Mouse (Mus musculus) neural tube, embryonic 15.5 days (tissue): ENCODE measurements around the gene Zdhhc7. TPM values are rescaled to one million over a fixed set of nuclear protein-coding genes. Genes with fewer than 3 reads are reported as not detected.

Experiments
- ATAC-seq: fragments of 200-750 bp; cut with Nextera tagmentation; 2 replicates; pipeline ENCODE4 v1.8.0; 2017; ENCODE audit warnings: mild to moderate bottlenecking, moderate TSS enrichment, moderate library complexity; ENCODE audit not compliant: low FRiP score
- H3K27ac ChIP-seq: fragments of 300-500 bp; sonication (generic); replicated peaks from 2 replicates; pipeline ENCODE4 v1.5.1; 2015; ENCODE audit warnings: mild to moderate bottlenecking, inconsistent platforms
- H3K27me3 ChIP-seq: fragments of 300-500 bp; sonication (generic); replicated peaks from 2 replicates; pipeline ENCODE4 v1.6.1; 2015; ENCODE audit warnings: inconsistent platforms
- H3K36me3 ChIP-seq: fragments of 300-500 bp; sonication (generic); 2 replicates; pipeline ENCODE4 v1.6.1; 2015; ENCODE audit warnings: inconsistent platforms
- H3K4me1 ChIP-seq: fragments of 300-500 bp; sonication (generic); 2 replicates; pipeline ENCODE4 v1.6.1; 2015; ENCODE audit warnings: inconsistent platforms
- H3K4me2 ChIP-seq: fragments of 300-500 bp; sonication (generic); 2 replicates; pipeline ENCODE4 v1.6.1; 2015; ENCODE audit warnings: inconsistent platforms, mild to moderate bottlenecking, moderate library complexity
- H3K4me3 ChIP-seq: fragments of 300-500 bp; sonication (generic); replicated peaks from 2 replicates; pipeline ENCODE4 v1.5.1; 2015; ENCODE audit warnings: mild to moderate bottlenecking, inconsistent platforms
- H3K9ac ChIP-seq: fragments of 300-500 bp; sonication (generic); replicated peaks from 2 replicates; pipeline ENCODE4 v1.6.1; 2015; ENCODE audit warnings: mild to moderate bottlenecking, inconsistent platforms
- H3K9me3 ChIP-seq: fragments of 300-500 bp; sonication (generic); replicated peaks from 2 replicates; pipeline ENCODE4 v1.6.1; 2016; ENCODE audit warnings: inconsistent platforms
- WGBS: fragments of 180-500 bp; shearing (Covaris S2); methylation state at CpG from one replicate; pipeline ENCODE4 v1.1.7; 2015; ENCODE audit warnings: mixed read lengths; 5-methylcytosine and 5-hydroxymethylcytosine counted together
- polyA plus RNA-seq: library from polyadenylated mRNA; unstranded; fragments of >200 nt; fragmentation: Nextera tagmentation; extraction: Ambion mirVana; gene quantifications from 2 replicates; pipeline ENCODE4 v1.2.1, GENCODE M21; 2015

Gene Zdhhc7
- polyA plus RNA-seq, 1 experiment from 2014 or later, result 26.9 TPM

GRCm38 (mm10) chr8:120045471-120045870 lies 55.8 kb downstream of the Zdhhc7 start:
- WGBS, result 67% methylated on average over 5 of the region's 5 CpGs
- H3K9me3 ChIP-seq, result no peaks in the 10 kb centered on the region
- ATAC-seq, result no peak
- no peaks in the 10 kb centered on the region for H3K36me3 ChIP-seq
- no peak overlapping the region for H3K27ac ChIP-seq
- H3K4me3 ChIP-seq, result no peak overlapping the region
- no peak overlapping the region for H3K4me2 ChIP-seq
- H3K4me1 ChIP-seq, result no peaks in the 10 kb centered on the region
- no peaks in the 10 kb centered on the region for H3K27me3 ChIP-seq
- H3K9ac ChIP-seq, result no peak overlapping the region

DNA sequence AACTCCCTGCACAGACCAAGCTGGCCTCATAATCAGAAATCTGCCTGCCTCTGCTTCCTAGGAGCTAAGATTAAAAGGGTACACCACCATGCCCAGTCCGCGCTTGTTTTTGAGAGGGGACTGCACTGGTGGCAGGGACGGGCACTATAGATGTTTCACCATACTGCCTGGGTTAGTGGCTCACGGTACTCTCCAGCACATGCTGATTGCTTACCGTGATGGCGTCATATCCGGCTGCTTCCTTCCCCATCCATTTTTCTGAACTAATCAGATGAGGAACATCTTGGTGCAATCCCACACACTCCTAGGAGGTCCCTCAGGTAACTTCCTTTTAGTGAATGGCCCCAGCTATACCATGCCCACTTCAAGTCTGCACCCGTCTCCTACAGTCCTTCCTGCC lies 56.4 kb downstream of the Zdhhc7 start:
- Histone ChIP-seq H3K4me3 (no peak overlapping the region), H3K27ac (no peak overlapping the region), H3K9ac (no peak overlapping the region), H3K4me2 (no peak overlapping the region), H3K9me3 (no peaks in the 10 kb centered on the region), H3K27me3 (no peaks in the 10 kb centered on the region), H3K4me1 (no peaks in the 10 kb centered on the region), H3K36me3 (no peaks in the 10 kb centered on the region)
- WGBS, result 86% methylated on average over 8 of the region's 8 CpGs
- no peak for ATAC-seq

- ATAC-seq, result no peak
These were observed 58.6 kb downstream of the Zdhhc7 start for GRCm38 (mm10) chr8:120042542-120043312.

DNA sequence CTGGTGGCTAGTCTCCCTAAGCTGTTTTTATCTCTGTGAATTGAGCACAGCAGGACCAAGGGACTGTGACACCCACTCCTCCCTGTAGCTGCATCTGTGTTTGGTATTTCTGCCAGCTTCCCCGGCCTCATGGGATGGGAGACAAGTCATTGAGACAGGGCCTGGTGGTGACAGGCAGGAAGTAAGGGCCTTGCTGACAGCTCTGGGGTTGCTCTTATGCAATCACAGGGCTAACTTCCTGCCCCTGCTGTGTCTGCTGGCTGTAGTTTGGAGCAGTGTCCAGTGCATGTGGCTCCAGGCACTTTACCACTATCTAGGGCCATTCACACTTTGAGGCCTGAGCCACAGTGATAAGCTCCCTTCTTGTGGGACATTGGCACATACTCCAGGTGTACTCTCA lies 60.4 kb downstream of the Zdhhc7 start:
- Histone ChIP-seq H3K27ac (no peak overlapping the region), H3K4me1 (no peaks in the 10 kb centered on the region)
- ATAC-seq, result no peak

More at GRCm38 (mm10) chr8:120042542-120043312, 58.6 kb downstream of the Zdhhc7 start:
- Histone ChIP-seq H3K36me3 (no peaks in the 10 kb centered on the region), H3K4me2 (no peak overlapping the region), H3K9me3 (no peaks in the 10 kb centered on the region), H3K4me3 (no peak overlapping the region), H3K4me1 (no peaks in the 10 kb centered on the region), H3K27me3 (no peaks in the 10 kb centered on the region), H3K9ac (no peak overlapping the region), H3K27ac (no peak overlapping the region)
- WGBS, result 88% methylated on average over 10 of the region's 10 CpGs

DNA sequence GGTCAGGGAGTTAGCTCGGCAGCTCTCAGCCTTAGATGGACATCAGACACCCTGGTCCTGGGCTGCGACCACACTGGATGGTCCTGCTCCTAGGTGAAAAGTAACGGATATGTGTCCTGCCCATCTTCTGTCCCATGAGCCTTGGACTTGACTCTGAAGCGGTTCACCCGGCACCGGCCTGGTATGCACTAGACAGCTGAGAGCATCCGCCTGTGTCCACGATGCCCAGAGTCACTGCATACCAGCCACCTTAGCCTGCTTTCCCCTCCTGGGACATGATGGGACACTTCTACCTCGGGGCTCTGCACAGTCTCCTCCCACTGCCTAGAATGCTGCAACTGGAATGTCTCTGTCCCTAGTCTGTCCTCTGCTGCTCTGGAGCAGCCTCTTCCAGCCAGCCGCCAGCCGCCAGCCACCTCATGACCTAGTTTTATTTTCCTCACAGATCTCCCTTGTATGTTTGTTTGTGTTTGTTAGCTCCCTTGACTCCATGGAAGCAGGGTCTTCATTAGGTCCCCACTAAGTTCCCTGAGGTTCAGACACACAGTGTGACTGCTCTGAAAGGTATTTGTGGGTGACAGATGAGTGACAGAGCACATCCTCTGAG lies 61.9 kb downstream of the Zdhhc7 start:
- H3K4me2 ChIP-seq, result no peak overlapping the region
- H3K9ac ChIP-seq, result no peak overlapping the region
- H3K4me1 ChIP-seq, result no peaks in the 10 kb centered on the region
- H3K4me3 ChIP-seq, result no peak overlapping the region
- 86% methylated on average over 11 of the region's 11 CpGs for WGBS
- H3K27me3 ChIP-seq, result no peaks in the 10 kb centered on the region
- no peaks in the 10 kb centered on the region for H3K9me3 ChIP-seq
- no peak overlapping the region for H3K27ac ChIP-seq
- ATAC-seq, result no peak
- H3K36me3 ChIP-seq, result no peaks in the 10 kb centered on the region

More for the DNA sequence above, 60.4 kb downstream of the Zdhhc7 start:
- Histone ChIP-seq H3K4me2 (no peak overlapping the region), H3K4me3 (no peak overlapping the region), H3K9ac (no peak overlapping the region), H3K27me3 (no peaks in the 10 kb centered on the region), H3K9me3 (no peaks in the 10 kb centered on the region), H3K36me3 (no peaks in the 10 kb centered on the region)
- WGBS, result 74% methylated on average over 1 of the region's 1 CpGs

GRCm38 (mm10) chr8:120038741-120039140 lies 62.5 kb downstream of the Zdhhc7 start:
- H3K9me3 ChIP-seq, result no peaks in the 10 kb centered on the region
- no peaks in the 10 kb centered on the region for H3K27me3 ChIP-seq
- H3K4me2 ChIP-seq, result no peak overlapping the region
- no peak for ATAC-seq
- no peaks in the 10 kb centered on the region for H3K4me1 ChIP-seq
- no peak overlapping the region for H3K4me3 ChIP-seq
- H3K36me3 ChIP-seq, result no peaks in the 10 kb centered on the region
- 95% methylated on average over 12 of the region's 12 CpGs for WGBS
- no peak overlapping the region for H3K9ac ChIP-seq
- H3K27ac ChIP-seq, result no peak overlapping the region

DNA sequence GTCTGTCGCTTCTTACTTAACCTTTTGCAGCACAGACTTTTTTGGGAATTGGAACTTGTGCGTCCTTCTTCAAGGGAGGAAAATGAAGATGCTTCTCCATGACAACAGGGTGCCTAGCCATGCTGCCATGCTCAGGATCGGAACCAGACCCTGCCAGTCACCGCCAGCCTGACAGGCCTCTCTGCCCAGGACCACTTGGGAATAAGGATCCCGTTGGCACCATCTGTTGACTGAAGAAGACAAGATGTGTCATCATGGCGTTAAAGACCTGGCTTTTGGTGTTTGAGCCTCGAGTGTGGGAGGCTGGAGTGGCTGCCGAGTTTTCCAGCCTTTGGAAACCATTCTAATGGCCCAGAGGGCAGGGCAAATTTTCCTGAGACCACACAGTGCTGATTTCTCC lies 63.7 kb downstream of the Zdhhc7 start:
- H3K4me3 ChIP-seq, result no peak overlapping the region
- 85% methylated on average over 8 of the region's 8 CpGs for WGBS
- H3K4me1 ChIP-seq, result no peaks in the 10 kb centered on the region
- H3K27ac ChIP-seq, result no peak overlapping the region
- H3K9me3 ChIP-seq, result no peaks in the 10 kb centered on the region
- H3K27me3 ChIP-seq, result no peaks in the 10 kb centered on the region
- H3K36me3 ChIP-seq, result no peaks in the 10 kb centered on the region
- ATAC-seq, result no peak
- no peak overlapping the region for H3K4me2 ChIP-seq
- no peak overlapping the region for H3K9ac ChIP-seq

GRCm38 (mm10) chr8:120037199-120037598 lies 64.1 kb downstream of the Zdhhc7 start:
- ATAC-seq, result no peak
- 84% methylated on average over 15 of the region's 15 CpGs for WGBS
- Histone ChIP-seq H3K36me3 (no peaks in the 10 kb centered on the region), H3K27ac (no peak overlapping the region), H3K4me3 (no peak overlapping the region), H3K9me3 (no peaks in the 10 kb centered on the region), H3K27me3 (no peaks in the 10 kb centered on the region), H3K9ac (no peak overlapping the region), H3K4me1 (no peaks in the 10 kb centered on the region), H3K4me2 (no peak overlapping the region)

DNA sequence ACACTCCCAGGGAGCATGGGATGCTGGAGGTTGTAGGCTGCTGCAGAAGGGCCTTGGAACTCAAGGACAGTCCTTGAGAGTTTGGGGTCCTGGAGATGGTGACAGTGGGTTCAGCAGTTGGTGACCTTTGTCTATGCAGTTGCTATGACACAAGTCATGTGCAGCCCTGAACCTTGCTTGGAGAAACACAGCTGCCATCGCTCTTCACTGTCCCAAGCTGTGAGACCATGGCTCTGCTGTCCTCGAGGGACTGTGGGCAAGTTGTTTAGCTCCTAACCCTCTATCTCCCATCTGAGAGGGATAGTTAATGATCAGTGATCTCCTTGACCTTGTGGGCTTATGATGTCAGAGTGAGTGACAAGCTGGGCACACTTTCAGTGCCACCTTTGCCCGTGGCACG lies 64.7 kb downstream of the Zdhhc7 start:
- H3K4me3 ChIP-seq, result no peak overlapping the region
- no peaks in the 10 kb centered on the region for H3K9me3 ChIP-seq
- no peak overlapping the region for H3K4me2 ChIP-seq
- 81% methylated on average over 4 of the region's 4 CpGs for whole genome bisulfite sequencing
- H3K36me3 ChIP-seq, result no peaks in the 10 kb centered on the region
- H3K4me1 ChIP-seq, result no peaks in the 10 kb centered on the region
- no peak overlapping the region for H3K27ac ChIP-seq
- no peak for ATAC-seq
- H3K9ac ChIP-seq, result no peak overlapping the region
- no peaks in the 10 kb centered on the region for H3K27me3 ChIP-seq

DNA sequence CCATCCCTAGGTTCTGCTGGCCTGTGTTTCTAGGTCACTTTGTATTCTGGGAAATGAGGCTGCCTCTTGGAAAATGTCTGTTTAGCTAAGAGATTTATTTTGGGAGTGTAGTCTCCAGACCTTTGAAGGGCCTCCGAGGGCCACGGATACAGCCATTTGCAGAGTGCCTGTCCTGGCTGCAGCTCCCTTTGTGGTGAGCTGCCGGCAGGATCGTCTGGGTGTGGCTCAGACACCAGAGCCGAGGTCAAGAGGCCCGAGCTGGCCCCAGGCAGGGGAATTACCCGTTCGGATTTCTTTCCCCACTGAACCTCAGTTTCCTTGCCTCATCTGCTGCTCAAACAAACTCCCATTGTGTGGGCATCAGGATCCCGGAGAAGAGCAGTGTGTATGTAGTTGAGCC lies 65.2 kb downstream of the Zdhhc7 start:
- Histone ChIP-seq H3K4me2 (no peak overlapping the region), H3K4me1 (no peaks in the 10 kb centered on the region), H3K27me3 (no peaks in the 10 kb centered on the region), H3K4me3 (no peak overlapping the region), H3K9me3 (no peaks in the 10 kb centered on the region), H3K36me3 (no peaks in the 10 kb centered on the region), H3K27ac (no peak overlapping the region), H3K9ac (no peak overlapping the region)
- 26% methylated on average over 9 of the region's 9 CpGs for WGBS
- ATAC-seq, result no peak

- Histone ChIP-seq H3K27ac (no peak overlapping the region), H3K9me3 (no peaks in the 10 kb centered on the region), H3K4me2 (no peak overlapping the region), H3K9ac (no peak overlapping the region), H3K4me1 (no peaks in the 10 kb centered on the region), H3K36me3 (no peaks in the 10 kb centered on the region), H3K4me3 (no peak overlapping the region), H3K27me3 (no peaks in the 10 kb centered on the region)
- ATAC-seq, result no peak
- WGBS, result 32% methylated on average over 6 of the region's 6 CpGs
These were observed 66.8 kb downstream of the Zdhhc7 start for GRCm38 (mm10) chr8:120034471-120034870.

GRCm38 (mm10) chr8:120032549-120033208 lies 68.6 kb downstream of the Zdhhc7 start:
- no peak overlapping the region for H3K27ac ChIP-seq
- H3K9ac ChIP-seq, result no peak overlapping the region
- ATAC-seq, result no peak
- WGBS, result 85% methylated on average over 5 of the region's 5 CpGs
- no peaks in the 10 kb centered on the region for H3K4me1 ChIP-seq
- H3K4me2 ChIP-seq, result no peak overlapping the region
- no peaks in the 10 kb centered on the region for H3K27me3 ChIP-seq
- H3K36me3 ChIP-seq, result no peaks in the 10 kb centered on the region
- no peaks in the 10 kb centered on the region for H3K9me3 ChIP-seq
- H3K4me3 ChIP-seq, result no peak overlapping the region
